Mouse (Mus musculus) right cerebral cortex, postnatal 14 days (tissue): ENCODE measurements around the gene Tmem144.

Source experiments
- DNase-seq: peaks from one replicate; pipeline ENCODE4 v3.0.0; 2022

Tmem144 gene

GRCm38 (mm10) chr3:79852654-79853166 lies at the start of gene Tmem144:
Tmem144 (minus strand) TSS chr3:79852773.
- no peak for DNase-seq

DNA sequence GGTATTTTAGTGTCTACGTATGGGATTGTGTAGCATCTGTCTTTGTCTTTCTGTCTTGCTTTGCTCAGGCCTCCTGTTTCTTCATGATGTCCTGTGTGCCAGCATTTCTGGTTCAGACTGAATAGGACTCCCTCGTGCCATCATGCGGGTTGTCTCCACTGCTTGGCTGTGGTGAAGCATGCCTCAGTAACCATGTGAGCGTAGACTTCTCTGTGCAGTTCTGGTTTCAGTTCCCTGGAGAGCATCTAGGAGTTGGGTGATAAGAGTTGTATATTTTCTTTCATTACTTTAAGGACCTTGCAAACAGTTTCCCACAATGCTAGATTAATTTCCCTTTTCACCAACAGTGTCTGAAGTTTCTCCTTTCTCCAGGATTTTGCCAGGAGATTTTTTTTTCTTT lies 49.2 kb upstream of the Tmem144 start:
- DNase-seq: no peak

DNA sequence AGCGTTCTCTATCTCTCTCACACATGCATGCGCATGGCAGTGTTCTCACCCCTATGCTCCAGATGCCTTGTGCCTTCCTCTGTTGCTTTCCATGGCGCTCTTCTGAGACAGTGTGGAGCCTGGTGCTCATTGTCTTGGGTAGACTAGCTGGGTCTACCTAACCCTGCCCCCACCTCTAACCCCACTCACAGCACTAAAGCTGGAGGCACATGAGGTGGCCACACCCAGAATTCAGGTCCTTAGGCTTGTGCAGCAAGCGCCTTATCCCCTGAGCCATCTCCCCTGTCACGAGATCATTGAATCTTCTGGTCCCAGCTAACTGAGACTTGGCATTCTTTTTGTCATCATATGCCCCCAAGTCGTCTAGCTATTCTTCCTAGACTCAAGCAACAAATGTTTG lies 48.7 kb upstream of the Tmem144 start:
- no peak for DNase-seq

GRCm38 (mm10) chr3:79900502-79900901 lies 47.9 kb upstream of the Tmem144 start:
- no peak for DNase-seq

GRCm38 (mm10) chr3:79899906-79900305 lies 47.3 kb upstream of the Tmem144 start:
- no peak for DNase-seq

GRCm38 (mm10) chr3:79898514-79898913 lies 45.9 kb upstream of the Tmem144 start:
- DNase-seq: no peak

- no peak for DNase-seq
Measured at GRCm38 (mm10) chr3:79897534-79898370, 45.2 kb upstream of the Tmem144 start.

DNA sequence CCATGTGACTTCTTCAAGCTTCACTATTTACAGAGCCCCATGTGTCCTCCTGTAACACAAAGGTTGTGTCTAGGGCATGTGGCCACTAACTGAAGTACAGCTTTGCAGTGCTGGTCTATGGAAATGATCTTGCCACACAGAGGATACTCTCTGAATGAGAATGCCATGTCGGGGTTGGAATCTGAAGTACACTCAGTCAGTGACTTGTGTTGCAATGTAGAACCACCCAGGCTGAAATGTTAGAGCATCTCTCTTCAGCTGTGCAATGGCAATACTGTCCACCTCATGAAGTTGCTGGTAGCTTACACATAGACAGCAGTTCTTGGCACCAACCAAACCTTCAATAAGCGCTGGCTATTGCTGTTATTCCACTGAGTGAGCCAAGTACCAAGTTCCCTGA lies 35.4 kb upstream of the Tmem144 start:
- DNase-seq: no peak

DNA sequence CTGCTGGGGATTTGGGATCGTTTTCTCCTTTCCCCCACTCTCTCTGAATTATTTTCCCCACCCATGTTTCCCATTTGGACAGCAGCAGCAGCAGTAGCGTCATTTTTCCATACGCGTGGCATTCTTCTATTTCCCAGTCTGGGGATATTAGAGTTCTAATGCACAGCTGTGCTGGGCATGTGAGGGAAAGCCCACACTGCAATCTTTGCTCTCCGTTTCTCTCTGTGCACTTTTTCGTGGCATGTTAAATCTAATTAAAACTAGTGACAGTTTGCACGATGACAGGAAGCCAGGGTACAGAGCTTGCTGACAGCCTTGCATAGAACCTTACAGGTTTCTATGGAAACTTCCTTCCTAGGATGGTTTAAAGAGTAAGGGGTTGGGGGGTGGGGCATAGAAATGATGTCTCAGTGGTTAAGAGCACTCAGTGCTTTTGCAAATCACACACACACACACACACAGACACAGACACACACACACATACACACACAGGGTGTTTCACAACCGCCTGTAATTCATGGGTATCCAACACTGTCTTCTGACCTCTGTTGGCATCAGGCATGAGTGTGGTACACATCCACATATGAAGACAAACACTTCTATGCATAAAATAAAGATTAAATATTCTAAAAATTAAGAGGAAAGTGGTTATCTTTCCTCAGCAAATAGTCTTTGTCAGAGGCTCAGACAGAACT lies 34.7 kb upstream of the Tmem144 start:
- DNase-seq: no peak

GRCm38 (mm10) chr3:79886357-79887091 lies 34.0 kb upstream of the Tmem144 start:
- peak; percentile 10 for DNase-seq

- DNase-seq: no peak
Measured at GRCm38 (mm10) chr3:79885686-79886356, 33.2 kb upstream of the Tmem144 start.

- peak; percentile 69 for DNase-seq
Measured at GRCm38 (mm10) chr3:79884761-79885189, 32.2 kb upstream of the Tmem144 start.

DNA sequence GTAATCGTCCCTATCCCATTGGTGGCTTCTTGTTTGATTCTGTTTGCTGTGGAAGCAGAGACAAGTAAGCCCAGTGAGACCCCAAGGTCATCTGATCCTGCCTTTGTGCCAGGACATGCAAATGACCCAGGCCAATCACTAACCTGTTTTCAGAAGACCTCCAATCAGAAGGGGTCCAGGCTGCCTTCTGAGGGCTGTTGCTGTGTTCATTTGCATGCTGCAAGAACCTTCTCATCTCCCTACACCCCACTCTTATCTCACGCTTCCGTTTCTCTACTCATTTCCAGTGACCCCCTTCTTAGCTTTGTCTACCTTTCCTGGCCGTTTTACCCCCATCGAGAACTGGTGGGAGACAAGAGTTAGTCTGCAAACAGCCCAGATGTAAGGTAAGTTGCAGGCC lies 31.7 kb upstream of the Tmem144 start, which contains the start of gene Fam198b:
Gene Fam198b (plus strand): TSS at position 229 of the 400 bp plus-strand sequence.
- no peak for DNase-seq

GRCm38 (mm10) chr3:79883092-79883491 lies 30.5 kb upstream of the Tmem144 start:
- peak; percentile 64 for DNase-seq

GRCm38 (mm10) chr3:79881645-79882044 lies 29.1 kb upstream of the Tmem144 start:
- DNase-seq: no peak

GRCm38 (mm10) chr3:79879246-79879645 lies 26.7 kb upstream of the Tmem144 start:
- no peak for DNase-seq

DNA sequence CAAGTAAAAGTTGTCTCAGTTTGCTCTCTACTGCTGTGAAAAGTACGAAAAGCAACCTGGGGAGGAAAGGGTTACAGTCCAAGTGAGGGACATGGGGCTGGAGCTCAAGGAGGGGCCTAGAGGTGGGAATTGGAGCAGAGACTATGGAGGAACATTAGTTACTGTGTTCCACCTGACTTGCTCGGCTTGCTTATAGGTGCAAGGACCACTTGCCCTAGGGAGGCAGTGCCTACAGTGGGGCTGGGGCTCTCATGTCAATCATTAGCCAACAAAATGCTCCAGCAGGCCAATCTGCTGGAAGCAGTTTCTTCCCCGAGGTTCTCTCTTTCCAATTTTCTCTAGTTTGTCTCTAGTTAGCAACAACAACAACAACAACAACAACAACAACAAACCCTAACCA lies 25.8 kb upstream of the Tmem144 start:
- no peak for DNase-seq

GRCm38 (mm10) chr3:79875471-79875870 lies 22.9 kb upstream of the Tmem144 start:
- DNase-seq: no peak

DNA sequence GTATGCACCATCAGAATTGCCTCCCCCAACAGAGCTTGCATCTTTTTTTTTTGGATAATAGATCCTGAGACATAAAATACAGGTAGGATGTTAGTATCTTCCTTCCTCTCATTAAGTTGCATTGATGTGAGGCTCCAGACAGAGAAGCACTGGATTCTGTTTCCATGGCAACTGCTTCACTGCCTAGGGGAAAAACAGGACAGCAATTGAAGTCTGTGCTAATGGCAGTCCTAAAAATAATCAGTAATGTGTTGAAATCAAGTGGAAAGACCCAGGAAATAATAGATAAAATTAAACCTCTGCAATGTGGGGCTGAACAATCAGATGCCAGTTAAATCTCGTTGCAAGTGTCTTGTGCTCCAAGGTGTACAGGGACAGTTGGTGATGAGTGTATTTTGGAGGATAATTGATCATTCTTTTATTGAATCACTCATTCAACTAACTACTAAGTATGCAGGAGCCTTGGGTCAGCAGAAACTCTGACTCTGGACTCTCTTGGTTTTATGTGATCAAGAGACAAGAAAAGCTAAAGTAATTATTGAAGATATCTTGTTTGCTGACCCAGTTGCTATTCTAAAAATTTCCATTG lies 14.6 kb upstream of the Tmem144 start:
- no peak for DNase-seq

GRCm38 (mm10) chr3:79866526-79866925 lies 14.0 kb upstream of the Tmem144 start:
- DNase-seq: no peak

DNA sequence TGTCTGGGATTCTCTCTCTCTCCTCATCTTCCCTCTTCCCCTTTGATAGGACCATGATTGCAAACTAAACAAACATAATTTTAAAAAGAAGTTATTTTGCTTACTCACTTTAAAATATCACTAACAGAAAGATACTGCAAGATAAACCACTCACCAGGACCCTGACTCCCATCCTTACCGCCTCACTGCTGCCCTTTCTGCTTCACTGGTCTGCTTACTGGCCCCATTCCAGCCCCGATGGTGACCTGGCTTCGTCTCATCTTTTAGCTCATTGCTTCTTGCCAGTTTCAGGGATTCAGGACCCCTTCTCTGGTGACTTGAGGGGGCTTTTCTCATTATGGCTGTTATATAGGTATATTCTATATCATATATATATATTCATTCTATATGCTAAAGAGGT lies 13.5 kb upstream of the Tmem144 start:
- DNase-seq: no peak

GRCm38 (mm10) chr3:79864824-79865223 lies 12.3 kb upstream of the Tmem144 start:
- no peak for DNase-seq
